Comparison of ENCODE assay signal across 8 mouse cellular contexts in genomic region chr1:92847873-92848839, GRCm38 (mm10). TPM values are rescaled to one million over a fixed set of nuclear protein-coding genes. Genes with fewer than 3 reads are reported as not detected.
DNase-seq lines count a peak whose midpoint lies in the region; ATAC-seq and TF ChIP-seq lines count a peak whose summit lies in the region.
"Had no signal": no experiment of that assay in that cellular context is flagged by ENCODE, and none has a peak within 500 bp of the region (broad histone marks: within the 10 kb centered on the region; RNA-seq: fewer than 3 reads in every experiment).

No protein-coding gene starts in this region.

- TF ChIP-seq CTCF in lung, postnatal 0 days (IDR thresholded peaks at IDR 0.05) = no peak
- TF ChIP-seq CTCF in stomach, postnatal 0 days (IDR thresholded peaks at IDR 0.05; ENCODE audit: low read depth) = no peak

- H3K4me3 ChIP-seq in lung, postnatal 0 days (ENCODE audit: low read depth, low read length) = no peak overlapping the region
- H3K4me3 ChIP-seq in forebrain, embryonic 12.5 days (replicated peaks) = peak overlapping the region; percentile 40
- no peak overlapping the region; the same call in 1 of the 2 replicates for H3K4me3 ChIP-seq in liver, embryonic 12.5 days
- H3K4me3 ChIP-seq in stomach, postnatal 0 days (ENCODE audit: low read depth, low read length) = peak overlapping the region; percentile 17; the same call in 1 of the 2 replicates
- H3K4me3 ChIP-seq: megakaryocyte, embryonic 14.5 days had no signal

- H3K9me3 ChIP-seq in lung, postnatal 0 days (ENCODE audit: low read length) = no peaks in the 10 kb centered on the region
- no peaks in the 10 kb centered on the region for H3K9me3 ChIP-seq in forebrain, embryonic 12.5 days
- no peaks in the 10 kb centered on the region for H3K9me3 ChIP-seq in liver, embryonic 12.5 days (replicated peaks)
- H3K9me3 ChIP-seq in stomach, postnatal 0 days (ENCODE audit: control insufficient read depth, low read length) = no peaks in the 10 kb centered on the region
- H3K9me3 ChIP-seq: megakaryocyte, embryonic 14.5 days had no signal

- no peak for ATAC-seq in lung, postnatal 0 days
- peak; percentile 84 for ATAC-seq in forebrain, embryonic 12.5 days (ENCODE audit: low FRiP score)
- no peak for ATAC-seq in liver, embryonic 12.5 days
- ATAC-seq in stomach, postnatal 0 days (ENCODE audit: low FRiP score, low TSS enrichment) = no peak; the same call in 1 of the 2 replicates

- no peak for DNase-seq in lung, postnatal 0 days (ENCODE audit: low spot score)
- no peak for DNase-seq in lung, postnatal 25 days (ENCODE audit: low spot score)
- no peak for DNase-seq in stomach, postnatal 0 days (ENCODE audit: low spot score)
- DNase-seq in urinary bladder, postnatal 10 days (ENCODE audit: low spot score) = no peak
- DNase-seq in adrenal gland, postnatal 25 days = no peak

- no peaks in the 10 kb centered on the region for H3K4me1 ChIP-seq in lung, postnatal 0 days (ENCODE audit: insufficient read depth, low read depth, low read length)
- peaks cover 77% of the 10 kb centered on the region for H3K4me1 ChIP-seq in forebrain, embryonic 12.5 days
- 0 out of 2 replicates have a peak, but pooled peaks cover 22% of the 10 kb centered on the region for H3K4me1 ChIP-seq in liver, embryonic 12.5 days
- no peaks in the 10 kb centered on the region for H3K4me1 ChIP-seq in stomach, postnatal 0 days (replicated peaks; ENCODE audit: control insufficient read depth, insufficient read depth)

- no peak overlapping the region for H3K27ac ChIP-seq in lung, postnatal 0 days (ENCODE audit: low read length)
- H3K27ac ChIP-seq in forebrain, embryonic 12.5 days = peak overlapping the region; percentile 83
- H3K27ac ChIP-seq in liver, embryonic 12.5 days = no peak overlapping the region
- H3K27ac ChIP-seq in stomach, postnatal 0 days (replicated peaks) = no peak overlapping the region

- H3K9ac ChIP-seq in lung, postnatal 0 days (replicated peaks; ENCODE audit: low read depth) = no peak overlapping the region
- H3K9ac ChIP-seq in forebrain, embryonic 12.5 days = peak overlapping the region; percentile 53
- no peak overlapping the region for H3K9ac ChIP-seq in liver, embryonic 12.5 days
- no peak overlapping the region for H3K9ac ChIP-seq in stomach, postnatal 0 days (ENCODE audit: low read length)

- no peaks in the 10 kb centered on the region for H3K27me3 ChIP-seq in lung, postnatal 0 days (replicated peaks; ENCODE audit: insufficient read depth, low read length)
- no peaks in the 10 kb centered on the region for H3K27me3 ChIP-seq in forebrain, embryonic 12.5 days
- H3K27me3 ChIP-seq in liver, embryonic 12.5 days (replicated peaks) = peaks cover 41% of the 10 kb centered on the region
- H3K27me3 ChIP-seq in stomach, postnatal 0 days (ENCODE audit: control insufficient read depth, insufficient read depth, low read length) = no peaks in the 10 kb centered on the region

- no peaks in the 10 kb centered on the region for H3K36me3 ChIP-seq in lung, postnatal 0 days (ENCODE audit: insufficient read depth, low read length)
- H3K36me3 ChIP-seq in forebrain, embryonic 12.5 days (replicated peaks) = peaks cover 58% of the 10 kb centered on the region
- H3K36me3 ChIP-seq in liver, embryonic 12.5 days = no peaks in the 10 kb centered on the region
- H3K36me3 ChIP-seq in stomach, postnatal 0 days (ENCODE audit: control insufficient read depth, insufficient read depth, low read length) = no peaks in the 10 kb centered on the region

- WGBS in lung, postnatal 0 days = 15% methylated on average over 41 of the region's 41 CpGs
- WGBS in forebrain, embryonic 12.5 days = 5% methylated on average over 41 of the region's 41 CpGs
- WGBS in liver, embryonic 12.5 days (ENCODE audit: insufficient replicate concordance) = 8% methylated on average over 41 of the region's 41 CpGs
- 20% methylated on average over 38 of the region's 41 CpGs for WGBS in stomach, postnatal 0 days

- no peak for TF ChIP-seq EP300 in lung, postnatal 0 days (IDR thresholded peaks at IDR 0.05)
- TF ChIP-seq EP300 in stomach, postnatal 0 days (optimal IDR thresholded peaks at IDR 0.05) = no peak

- H3K4me2 ChIP-seq in lung, postnatal 0 days (replicated peaks; ENCODE audit: low read depth, low read length) = peak overlapping the region; percentile 17; the same call in 1 of the 2 replicates
- H3K4me2 ChIP-seq in forebrain, embryonic 12.5 days = peak overlapping the region; percentile 59
- H3K4me2 ChIP-seq in liver, embryonic 12.5 days = peak overlapping the region; percentile 47
- H3K4me2 ChIP-seq in stomach, postnatal 0 days (replicated peaks; ENCODE audit: low read depth) = peak overlapping the region; percentile 51

RNA-seq across cellular contexts. Expression of gene Gpc1, which starts 16.7 kb away (rescaled TPM):
- polyA plus RNA-seq in lung, postnatal 0 days (2015; fragmentation: Nextera tagmentation; extraction: Ambion mirVana) = 11.0 and 12.5 TPM in 2 replicates
- polyA plus RNA-seq in forebrain, embryonic 12.5 days (2016; fragmentation: Nextera tagmentation; extraction: Ambion mirVana) = 124 and 160 TPM in 2 replicates
- 5.5 and 7.2 TPM in 2 replicates for polyA plus RNA-seq in liver, embryonic 12.5 days (2016; fragmentation: Nextera tagmentation; extraction: Ambion mirVana)
- 14.0 and 15.5 TPM in 2 replicates for polyA plus RNA-seq in stomach, postnatal 0 days (2015; fragmentation: Nextera tagmentation; extraction: Ambion mirVana)
- 66.0 and 69.4 TPM in 2 replicates for total RNA-seq in adrenal gland, postnatal 25 days (2021)

RNA-seq across cellular contexts. Expression of gene Ankmy1, which starts 54.5 kb away (rescaled TPM):
- 0.50 and 0.57 TPM in 2 replicates for polyA plus RNA-seq in lung, postnatal 0 days (2015; fragmentation: Nextera tagmentation; extraction: Ambion mirVana)
- polyA plus RNA-seq in forebrain, embryonic 12.5 days (2016; fragmentation: Nextera tagmentation; extraction: Ambion mirVana) = 0.81 and 1.1 TPM in 2 replicates
- polyA plus RNA-seq in liver, embryonic 12.5 days (2016; fragmentation: Nextera tagmentation; extraction: Ambion mirVana) = 0.04 and 0.11 TPM in 2 replicates
- polyA plus RNA-seq in stomach, postnatal 0 days (2015; fragmentation: Nextera tagmentation; extraction: Ambion mirVana) = 0.06 and 0.16 TPM in 2 replicates
- total RNA-seq in adrenal gland, postnatal 25 days (2021) = 0.52 and 1.5 TPM in 2 replicates

RNA-seq across cellular contexts. Expression of gene Dusp28, which starts 58.6 kb away (rescaled TPM):
- 16.3 and 18.3 TPM in 2 replicates for polyA plus RNA-seq in lung, postnatal 0 days (2015; fragmentation: Nextera tagmentation; extraction: Ambion mirVana)
- polyA plus RNA-seq in forebrain, embryonic 12.5 days (2016; fragmentation: Nextera tagmentation; extraction: Ambion mirVana) = 14.1 and 15.1 TPM in 2 replicates
- 7.2 and 7.7 TPM in 2 replicates for polyA plus RNA-seq in liver, embryonic 12.5 days (2016; fragmentation: Nextera tagmentation; extraction: Ambion mirVana)
- 16.0 and 17.5 TPM in 2 replicates for polyA plus RNA-seq in stomach, postnatal 0 days (2015; fragmentation: Nextera tagmentation; extraction: Ambion mirVana)
- 11.2 and 15.2 TPM in 2 replicates for total RNA-seq in adrenal gland, postnatal 25 days (2021)

Comparison
In these comparisons a context has a peak if more than half of its experiments do, and no peak if none do; other contexts are left out.
1. H3K4me3 ChIP-seq: peak in forebrain, embryonic 12.5 days (single experiment) and stomach, postnatal 0 days (single experiment); none in lung, postnatal 0 days (single experiment) and liver, embryonic 12.5 days (single experiment).
2. Peak in every context shown above with its lines, with median percentiles within 50 percentile points of each other: H3K4me2 ChIP-seq.